Mouse (Mus musculus): ENCODE results near the gene Rab33b. TPM values are rescaled to one million over a fixed set of nuclear protein-coding genes. Genes with fewer than 3 reads are reported as not detected.
"Not testable (repeated sequence)": the region's sequence is repeated elsewhere in the genome, so short reads cannot be mapped to it uniquely, and the experiment has no call there.

Gene Rab33b
- 1 to 10 TPM; 5.5 to 9.8 (median 8.8) TPM for total RNA-seq (2022)

- peak; percentile 95 to 96 for DNase-seq (ENCODE audit: low spot score in 2 of 2)
Measured at GRCm38 (mm10) chr3:51483741-51484359, at the start of gene Rab33b. Rab33b (plus strand) TSS chr3:51483920.

GRCm38 (mm10) chr3:51434364-51434763 is 49.4 kb upstream of the Rab33b start:
- not testable (repeated sequence) for DNase-seq (ENCODE audit: low spot score in 2 of 2)

GRCm38 (mm10) chr3:51434871-51435595 is 48.7 kb upstream of the Rab33b start:
- no peak for DNase-seq (ENCODE audit: low spot score in 2 of 2)

- no peak for DNase-seq (ENCODE audit: low spot score in 2 of 2)
Measured at GRCm38 (mm10) chr3:51468530-51468929, 15.2 kb upstream of the Rab33b start.

- DNase-seq (ENCODE audit: low spot score in 2 of 2) = no peak
Measured at GRCm38 (mm10) chr3:51475706-51476105, 8.0 kb upstream of the Rab33b start.

- no peak for DNase-seq (ENCODE audit: low spot score in 2 of 2)
Measured at GRCm38 (mm10) chr3:51479893-51480292, 3.8 kb upstream of the Rab33b start.

- no peak for DNase-seq (ENCODE audit: low spot score in 2 of 2)
Measured at GRCm38 (mm10) chr3:51481059-51481458, 2.7 kb upstream of the Rab33b start.

GRCm38 (mm10) chr3:51481881-51482280 is 1.8 kb upstream of the Rab33b start:
- no peak for DNase-seq (ENCODE audit: low spot score in 2 of 2)

GRCm38 (mm10) chr3:51482781-51483180 is 939 bp upstream of the Rab33b start:
- DNase-seq (ENCODE audit: low spot score in 2 of 2) = no peak

- DNase-seq (ENCODE audit: low spot score in 2 of 2) = no peak
Measured at GRCm38 (mm10) chr3:51484370-51484769, 650 bp downstream of the Rab33b start.

- DNase-seq (ENCODE audit: low spot score in 2 of 2) = no peak
Measured at GRCm38 (mm10) chr3:51485347-51485746, 1.6 kb downstream of the Rab33b start.

GRCm38 (mm10) chr3:51486491-51487195 is 2.9 kb downstream of the Rab33b start:
- peak in 1 of 2 experiments; percentile 9 for DNase-seq (ENCODE audit: low spot score in 2 of 2)

GRCm38 (mm10) chr3:51490088-51490753 is 6.5 kb downstream of the Rab33b start:
- no peak for DNase-seq (ENCODE audit: low spot score in 2 of 2)

- DNase-seq (ENCODE audit: low spot score in 2 of 2) = no peak
Measured at GRCm38 (mm10) chr3:51493272-51493838, 9.6 kb downstream of the Rab33b start.

- DNase-seq (ENCODE audit: low spot score in 2 of 2) = no peak
Measured at GRCm38 (mm10) chr3:51494466-51494865, 10.7 kb downstream of the Rab33b start.

GRCm38 (mm10) chr3:51495646-51496045 is 11.9 kb downstream of the Rab33b start:
- DNase-seq (ENCODE audit: low spot score in 2 of 2) = no peak

GRCm38 (mm10) chr3:51497978-51498377 is 14.3 kb downstream of the Rab33b start:
- no peak for DNase-seq (ENCODE audit: low spot score in 2 of 2)

GRCm38 (mm10) chr3:51498659-51499058 is 14.9 kb downstream of the Rab33b start:
- no peak for DNase-seq (ENCODE audit: low spot score in 2 of 2)

GRCm38 (mm10) chr3:51499876-51500275 is 16.2 kb downstream of the Rab33b start:
- DNase-seq (ENCODE audit: low spot score in 2 of 2) = no peak

- DNase-seq (ENCODE audit: low spot score in 2 of 2) = no peak
Measured at GRCm38 (mm10) chr3:51504385-51504952, 20.7 kb downstream of the Rab33b start.

GRCm38 (mm10) chr3:51505465-51505864 is 21.7 kb downstream of the Rab33b start:
- peak; percentile 19 to 33 for DNase-seq (ENCODE audit: low spot score in 2 of 2)
